ENCODE assay signal across 35 mouse cellular contexts in genomic region chr13:44145441-44145840, GRCm38 (mm10).
"Had no signal": no experiment of that assay in that cellular context is flagged by ENCODE, and none has a peak within 500 bp of the region (broad histone marks: within the 10 kb centered on the region; RNA-seq: fewer than 3 reads in every experiment).

No protein-coding gene starts in this region.

- H3K9ac ChIP-seq: heart, embryonic 12.5 days; heart, embryonic 13.5 days; heart, embryonic 15.5 days; hindbrain, embryonic 12.5 days; hindbrain, embryonic 13.5 days; hindbrain, embryonic 14.5 days; hindbrain, embryonic 15.5 days; intestine, embryonic 15.5 days; kidney, embryonic 15.5 days had no signal

- H3K27me3 ChIP-seq: heart, embryonic 12.5 days; heart, embryonic 13.5 days; heart, embryonic 15.5 days; hindbrain, embryonic 12.5 days; hindbrain, embryonic 13.5 days; hindbrain, embryonic 15.5 days; intestine, embryonic 15.5 days; kidney, embryonic 15.5 days had no signal

- H3K4me3 ChIP-seq: heart, embryonic 10.5 days; heart, embryonic 12.5 days; heart, embryonic 13.5 days; heart, embryonic 15.5 days; hindbrain, embryonic 10.5 days; hindbrain, embryonic 12.5 days; hindbrain, embryonic 13.5 days; hindbrain, embryonic 15.5 days; intestine, embryonic 15.5 days; kidney, embryonic 15.5 days; layer of hippocampus, adult 2 months had no signal

- H3K4me1 ChIP-seq: heart, embryonic 10.5 days; heart, embryonic 12.5 days; heart, embryonic 13.5 days; heart, embryonic 15.5 days; hindbrain, embryonic 10.5 days; hindbrain, embryonic 12.5 days; hindbrain, embryonic 13.5 days; hindbrain, embryonic 15.5 days; intestine, embryonic 15.5 days had no signal

- ATAC-seq: hindbrain, embryonic 16.5 days; hindbrain, postnatal 0 days; inflammation-experienced regulatory T-cells, adult 6 months; intestine, embryonic 15.5 days; intestine, embryonic 16.5 days; intestine, postnatal 0 days had no signal

- H3K9me3 ChIP-seq: heart, embryonic 15.5 days; hindbrain, embryonic 12.5 days; hindbrain, embryonic 15.5 days; intestine, embryonic 15.5 days had no signal

- DNase-seq: heart, postnatal 10 days; heart, postnatal 14 days; heart, postnatal 36 days; heart, postnatal 4 days; kidney, adult 11 months; kidney, adult 18-20 months; kidney, adult 2 months; kidney, adult 8-10 months; kidney, adult 9 months; kidney, postnatal 10 days; kidney, postnatal 14 days; kidney, postnatal 25 days; kidney, postnatal 36 days; kidney, postnatal 4 days; layer of hippocampus, adult 9-11 months; layer of hippocampus, postnatal 36 days had no signal

- H3K4me2 ChIP-seq: heart, embryonic 11.5 days; heart, embryonic 12.5 days; heart, embryonic 13.5 days; heart, embryonic 15.5 days; hindbrain, embryonic 12.5 days; hindbrain, embryonic 13.5 days; hindbrain, embryonic 14.5 days; hindbrain, embryonic 15.5 days; intestine, embryonic 15.5 days; kidney, embryonic 15.5 days had no signal

- H3K27ac ChIP-seq: heart, embryonic 10.5 days; heart, embryonic 13.5 days; heart, embryonic 15.5 days; hindbrain, embryonic 10.5 days; hindbrain, embryonic 12.5 days; hindbrain, embryonic 13.5 days; hindbrain, embryonic 14.5 days; hindbrain, embryonic 15.5 days; hindbrain, postnatal 0 days; intestine, embryonic 15.5 days; kidney, embryonic 15.5 days; kidney, postnatal 0 days; layer of hippocampus, adult 2 months had no signal

- H3K36me3 ChIP-seq: heart, embryonic 10.5 days; heart, embryonic 13.5 days; heart, embryonic 15.5 days; hindbrain, embryonic 10.5 days; hindbrain, embryonic 12.5 days; hindbrain, embryonic 13.5 days; hindbrain, embryonic 15.5 days; intestine, embryonic 15.5 days; kidney, embryonic 15.5 days had no signal
